Mouse (Mus musculus): ENCODE results near the gene Zfp292. TPM values are rescaled to one million over a fixed set of nuclear protein-coding genes. Genes with fewer than 3 reads are reported as not detected.

Zfp292 gene
- total RNA-seq, 1 experiment: 25.3 TPM

- no peaks in the 10 kb centered on the region for H3K36me3 ChIP-seq (ENCODE audit: control insufficient read depth, insufficient read depth, low read length, poor library complexity, severe bottlenecking)
- H3K9me3 ChIP-seq (ENCODE audit: control insufficient read depth, insufficient read depth, low read depth, low read length): no peaks in the 10 kb centered on the region
- in situ Hi-C loops (cut with MboI; ENCODE audit: low sequenced_read_pairs in 2 of 2, unreplicated experiment in 2 of 2): no loop called here
- H3K27ac ChIP-seq (ENCODE audit: insufficient read depth, low read depth, low read length, poor library complexity, severe bottlenecking): no peak overlapping the region
- no peak for DNase-seq (ENCODE audit: low read depth, low spot score)
- H3K4me3 ChIP-seq (ENCODE audit: insufficient read depth in 1 of 2, low read depth in 1 of 2, low read length in 2 of 2, poor library complexity in 1 of 2, severe bottlenecking in 1 of 2): no peak overlapping the region
- H3K9ac ChIP-seq (ENCODE audit: insufficient read depth, low read depth, low read length, poor library complexity, severe bottlenecking): no peak overlapping the region
- H3K4me1 ChIP-seq (ENCODE audit: control insufficient read depth in 2 of 2, insufficient read depth in 2 of 2, low read length in 2 of 2, poor library complexity in 1 of 2): peaks cover 2 to 8% of the 10 kb centered on the region in 2 experiments; a peak in 3 of 4 replicates
- TF ChIP-seq ZC3H11A (IDR thresholded peaks at IDR 0.05; ENCODE audit: borderline replicate concordance, low read depth, low read length) (no peak), ZNF384 (IDR thresholded peaks at IDR 0.05; ENCODE audit: low read depth, low read length) (no peak), CHD2 (IDR thresholded peaks at IDR 0.05; ENCODE audit: low read depth, low read length) (no peak)
Measured at GRCm38 (mm10) chr4:34898497-34898896, 15.7 kb upstream of the Zfp292 start.

- no peak for DNase-seq (ENCODE audit: low read depth, low spot score)
- H3K4me1 ChIP-seq (ENCODE audit: control insufficient read depth in 2 of 2, insufficient read depth in 2 of 2, low read length in 2 of 2, poor library complexity in 1 of 2): no peaks in the 10 kb centered on the region
- in situ Hi-C loops (cut with MboI; ENCODE audit: low sequenced_read_pairs in 2 of 2, unreplicated experiment in 2 of 2): no loop called here
- TF ChIP-seq ZNF384 (IDR thresholded peaks at IDR 0.05; ENCODE audit: low read depth, low read length) (no peak), HCFC1 (IDR thresholded peaks at IDR 0.05; ENCODE audit: borderline replicate concordance, insufficient read depth, low read length) (no peak), ZC3H11A (IDR thresholded peaks at IDR 0.05; ENCODE audit: borderline replicate concordance, low read depth, low read length) (no peak), CHD2 (IDR thresholded peaks at IDR 0.05; ENCODE audit: low read depth, low read length) (no peak), MAFK (IDR thresholded peaks at IDR 0.05; ENCODE audit: insufficient read depth, low read depth, low read length) (no peak)
- H3K9me3 ChIP-seq (ENCODE audit: control insufficient read depth, insufficient read depth, low read depth, low read length): no peaks in the 10 kb centered on the region
- no peak within 1 kb of the TSS for H3K4me3 ChIP-seq (ENCODE audit: insufficient read depth in 1 of 2, low read depth in 1 of 2, low read length in 2 of 2, poor library complexity in 1 of 2, severe bottlenecking in 1 of 2)
- H3K36me3 ChIP-seq (ENCODE audit: control insufficient read depth, insufficient read depth, low read length, poor library complexity, severe bottlenecking): no peaks in the 10 kb centered on the region
- no peak within 1 kb of the TSS for H3K27ac ChIP-seq (ENCODE audit: insufficient read depth, low read depth, low read length, poor library complexity, severe bottlenecking)
- no peak within 1 kb of the TSS for H3K9ac ChIP-seq (ENCODE audit: insufficient read depth, low read depth, low read length, poor library complexity, severe bottlenecking)
Measured at GRCm38 (mm10) chr4:34893479-34893878, 10.7 kb upstream of the Zfp292 start, which contains the start of gene Cga. Gene Cga (plus strand): TSS chr4:34893779.

GRCm38 (mm10) chr4:34889812-34890185 is 7.0 kb upstream of the Zfp292 start:
- Histone ChIP-seq H3K9me3 (ENCODE audit: control insufficient read depth, insufficient read depth, low read depth, low read length) (no peaks in the 10 kb centered on the region), H3K9ac (ENCODE audit: insufficient read depth, low read depth, low read length, poor library complexity, severe bottlenecking) (no peak overlapping the region), H3K27ac (ENCODE audit: insufficient read depth, low read depth, low read length, poor library complexity, severe bottlenecking) (no peak overlapping the region), H3K4me3 (ENCODE audit: insufficient read depth in 1 of 2, low read depth in 1 of 2, low read length in 2 of 2, poor library complexity in 1 of 2, severe bottlenecking in 1 of 2) (no peak overlapping the region), H3K4me1 (ENCODE audit: control insufficient read depth in 2 of 2, insufficient read depth in 2 of 2, low read length in 2 of 2, poor library complexity in 1 of 2) (peaks cover 3 to 6% of the 10 kb centered on the region in 2 experiments; a peak in 2 of 4 replicates), H3K36me3 (ENCODE audit: control insufficient read depth, insufficient read depth, low read length, poor library complexity, severe bottlenecking) (no peaks in the 10 kb centered on the region)
- DNase-seq (ENCODE audit: low read depth, low spot score): no peak
- in situ Hi-C loops (cut with MboI; ENCODE audit: low sequenced_read_pairs in 2 of 2, unreplicated experiment in 2 of 2): no loop called here
- TF ChIP-seq HCFC1 (IDR thresholded peaks at IDR 0.05; ENCODE audit: borderline replicate concordance, insufficient read depth, low read length): no peak
- TF ChIP-seq ZC3H11A (IDR thresholded peaks at IDR 0.05; ENCODE audit: borderline replicate concordance, low read depth, low read length): no peak
- no peak for TF ChIP-seq MAFK (IDR thresholded peaks at IDR 0.05; ENCODE audit: insufficient read depth, low read depth, low read length)
- TF ChIP-seq ZNF384 (IDR thresholded peaks at IDR 0.05; ENCODE audit: low read depth, low read length): no peak
- TF ChIP-seq CHD2 (IDR thresholded peaks at IDR 0.05; ENCODE audit: low read depth, low read length): no peak

GRCm38 (mm10) chr4:34889101-34889811 is 6.5 kb upstream of the Zfp292 start:
- DNase-seq (ENCODE audit: low read depth, low spot score): no peak
- no peak overlapping the region for H3K27ac ChIP-seq (ENCODE audit: insufficient read depth, low read depth, low read length, poor library complexity, severe bottlenecking)
- H3K4me1 ChIP-seq (ENCODE audit: control insufficient read depth in 2 of 2, insufficient read depth in 2 of 2, low read length in 2 of 2, poor library complexity in 1 of 2): peaks cover 3 to 6% of the 10 kb centered on the region in 2 experiments; a peak in 2 of 4 replicates
- no peak overlapping the region for H3K9ac ChIP-seq (ENCODE audit: insufficient read depth, low read depth, low read length, poor library complexity, severe bottlenecking)
- H3K4me3 ChIP-seq (ENCODE audit: insufficient read depth in 1 of 2, low read depth in 1 of 2, low read length in 2 of 2, poor library complexity in 1 of 2, severe bottlenecking in 1 of 2): no peak overlapping the region
- H3K9me3 ChIP-seq (ENCODE audit: control insufficient read depth, insufficient read depth, low read depth, low read length): no peaks in the 10 kb centered on the region
- no peaks in the 10 kb centered on the region for H3K36me3 ChIP-seq (ENCODE audit: control insufficient read depth, insufficient read depth, low read length, poor library complexity, severe bottlenecking)
- no peak for TF ChIP-seq ZNF384 (IDR thresholded peaks at IDR 0.05; ENCODE audit: low read depth, low read length)
- TF ChIP-seq MAFK (IDR thresholded peaks at IDR 0.05; ENCODE audit: insufficient read depth, low read depth, low read length): no peak
- TF ChIP-seq HCFC1 (IDR thresholded peaks at IDR 0.05; ENCODE audit: borderline replicate concordance, insufficient read depth, low read length): no peak
- TF ChIP-seq CHD2 (IDR thresholded peaks at IDR 0.05; ENCODE audit: low read depth, low read length): no peak
- no peak for TF ChIP-seq ZC3H11A (IDR thresholded peaks at IDR 0.05; ENCODE audit: borderline replicate concordance, low read depth, low read length)
- in situ Hi-C loops (cut with MboI; ENCODE audit: low sequenced_read_pairs in 2 of 2, unreplicated experiment in 2 of 2): no loop called here
